ENCODE assay signal across 8 mouse cellular contexts in genomic region chr7:125561085-125561690, GRCm38 (mm10). TPM values are rescaled to one million over a fixed set of nuclear protein-coding genes. Genes with fewer than 3 reads are reported as not detected.
A peak's percentile ranks its signal among the peaks of the same experiment; 100 is the strongest.
DNase-seq lines count a peak whose midpoint lies in the region; ATAC-seq and TF ChIP-seq lines count a peak whose summit lies in the region.

No protein-coding gene starts in this region.

- H3K79me2 ChIP-seq in liver, adult 2 months (ENCODE audit: control insufficient read depth, insufficient read depth, low read length): peaks cover 55% of the 10 kb centered on the region; the same call in 1 of the 2 replicates

- no peaks in the 10 kb centered on the region for H3K9me3 ChIP-seq in midbrain, postnatal 0 days (ENCODE audit: low read length)

- intact Hi-C loops in left cerebral cortex, postnatal 10 days (cut with DNase I): no loop called here
- intact Hi-C loops in heart, postnatal 14 days (cut with DNase I): no loop called here

- no peak overlapping the region for H3K4me2 ChIP-seq in midbrain, postnatal 0 days (ENCODE audit: low read depth, low read length, poor library complexity, severe bottlenecking)

- H3K4me3 ChIP-seq in liver, adult 2 months (ENCODE audit: insufficient read depth, low read depth, low read length): no peak overlapping the region
- no peak overlapping the region for H3K4me3 ChIP-seq in midbrain, postnatal 0 days (ENCODE audit: low read depth, low read length)

- ATAC-seq in midbrain, postnatal 0 days (ENCODE audit: low FRiP score): no peak

- peak; percentile 47 to 92 for DNase-seq in left cerebral cortex, postnatal 10 days (ENCODE audit: extremely low spot score in 1 of 2, low spot score in 2 of 2)
- no peak for DNase-seq in left cerebral cortex, adult 11 months (ENCODE audit: low spot score)
- peak; percentile 92 for DNase-seq in adrenal gland, adult 8-10 months
- DNase-seq in heart, postnatal 14 days: peak; percentile 87 to 91
- DNase-seq in liver, adult 2 months (ENCODE audit: extremely low read depth, low read depth, low spot score): peak; percentile 52
- peak; percentile 88 for DNase-seq in naive thymus-derived CD4-positive, alpha-beta T cell, adult 2 months (ENCODE audit: low read depth)
- DNase-seq in thymus, postnatal 14 days: peak; percentile 60
- no peak for DNase-seq in midbrain, postnatal 0 days (ENCODE audit: low spot score)

- 41% methylated on average over 9 of the region's 9 CpGs for WGBS in liver, adult 2 months
- 62% methylated on average over 9 of the region's 9 CpGs for WGBS in midbrain, postnatal 0 days

- no peak for TF ChIP-seq POLR2A in liver, adult 2 months (IDR thresholded peaks at IDR 0.05; ENCODE audit: extremely low read depth, insufficient read depth, low read length)

- no peak for TF ChIP-seq CTCF in liver, adult 2 months (IDR thresholded peaks at IDR 0.05; ENCODE audit: low read depth, low read length)
- no peak for TF ChIP-seq CTCF in midbrain, postnatal 0 days (IDR thresholded peaks at IDR 0.05)

- H3K36me3 ChIP-seq in liver, adult 2 months (ENCODE audit: control insufficient read depth, insufficient read depth, low read length): peaks cover 4% of the 10 kb centered on the region; the same call in 1 of the 2 replicates
- no peaks in the 10 kb centered on the region for H3K36me3 ChIP-seq in midbrain, postnatal 0 days (ENCODE audit: insufficient read depth, low read length)

- no peaks in the 10 kb centered on the region for H3K27me3 ChIP-seq in liver, adult 2 months (ENCODE audit: control insufficient read depth, insufficient read depth, low read length)
- H3K27me3 ChIP-seq in midbrain, postnatal 0 days (ENCODE audit: insufficient read depth, low read length): no peaks in the 10 kb centered on the region

- 0 out of 2 replicates have a peak overlapping the region, but pooled peaks have one; percentile 14 for H3K27ac ChIP-seq in liver, adult 2 months (replicated peaks; ENCODE audit: insufficient read depth, low read depth, low read length)
- H3K27ac ChIP-seq in midbrain, postnatal 0 days (ENCODE audit: low read depth, low read length): no peak overlapping the region

- H3K4me1 ChIP-seq in liver, adult 2 months (ENCODE audit: control insufficient read depth, insufficient read depth, low read length): peaks cover 47% of the 10 kb centered on the region
- 0 out of 2 replicates have a peak, but pooled peaks cover 7% of the 10 kb centered on the region for H3K4me1 ChIP-seq in midbrain, postnatal 0 days (ENCODE audit: insufficient read depth, low read length)

- H3K9ac ChIP-seq in liver, adult 2 months (ENCODE audit: low read depth, low read length): no peak overlapping the region
- H3K9ac ChIP-seq in midbrain, postnatal 0 days (replicated peaks; ENCODE audit: low read length, poor library complexity, severe bottlenecking): no peak overlapping the region

RNA-seq across cellular contexts. Expression of gene Il4ra, which starts 9.3 kb away (rescaled TPM):
- total RNA-seq in left cerebral cortex, postnatal 10 days (2021): 1 to 10 TPM; 5.9 TPM
- total RNA-seq in adrenal gland, adult 8-10 months (2022): 100 to 1,000 TPM in 2 of 4 experiments, 10 to 100 TPM in 2; 33.7 to 203 (median 102) TPM
- total RNA-seq in heart, postnatal 14 days (2021): 10 to 100 TPM; 20.0 to 20.3 TPM
- total RNA-seq in liver, adult 2 months (2014; rRNA removed): 11.3 and 16.6 TPM in 2 replicates
- polyA plus RNA-seq in liver, adult 2 months (2012; rRNA removed): 18.7 and 24.0 TPM in 2 replicates
- 11.0 and 12.9 TPM in 2 replicates for total RNA-seq in midbrain, postnatal 0 days (2014; rRNA removed)
- polyA plus RNA-seq in midbrain, postnatal 0 days (2015; fragmentation: Nextera tagmentation; extraction: Ambion mirVana): 5.4 and 6.7 TPM in 2 replicates

RNA-seq across cellular contexts. Expression of gene Il21r, which starts 42.0 kb away (rescaled TPM):
- 1 to 10 TPM in 1 of 2 experiments, under 1 TPM in 1; 0.90 to 1.0 TPM for total RNA-seq in left cerebral cortex, postnatal 10 days (2021)
- total RNA-seq in adrenal gland, adult 8-10 months (2022): 1 to 10 TPM in 2 of 4 experiments, under 1 TPM in 2; 0.70 to 1.6 (median 0.96) TPM
- total RNA-seq in heart, postnatal 14 days (2021): 1 to 10 TPM in 1 of 2 experiments, under 1 TPM in 1; 0.55 to 3.1 TPM
- 0.09 and 0.67 TPM in 2 replicates for total RNA-seq in liver, adult 2 months (2014; rRNA removed)
- 0.62 and 1.2 TPM in 2 replicates for polyA plus RNA-seq in liver, adult 2 months (2012; rRNA removed)
- 0.44 and 0.61 TPM in 2 replicates for total RNA-seq in midbrain, postnatal 0 days (2014; rRNA removed)
- polyA plus RNA-seq in midbrain, postnatal 0 days (2015; fragmentation: Nextera tagmentation; extraction: Ambion mirVana): 0.21 and 0.44 TPM in 2 replicates

Comparison
In these comparisons a context has a peak if more than half of its experiments do, and no peak if none do; other contexts are left out.
1. DNase-seq: peak in left cerebral cortex, postnatal 10 days (2 of 2), adrenal gland, adult 8-10 months (single experiment), heart, postnatal 14 days (2 of 2), liver, adult 2 months (single experiment), naive thymus-derived CD4-positive, alpha-beta T cell, adult 2 months (single experiment) and thymus, postnatal 14 days (single experiment); none in left cerebral cortex, adult 11 months (single experiment) and midbrain, postnatal 0 days (single experiment).